Mouse (Mus musculus) ZHBTc4 (cell line): ENCODE data around the gene Rtn1.

Source experiments
- DNase-seq: peaks from one replicate; pipeline ENCODE4 v3.0.0-alpha.2; 2011; ENCODE audit warnings: low read depth, low spot score

Gene Rtn1

DNA sequence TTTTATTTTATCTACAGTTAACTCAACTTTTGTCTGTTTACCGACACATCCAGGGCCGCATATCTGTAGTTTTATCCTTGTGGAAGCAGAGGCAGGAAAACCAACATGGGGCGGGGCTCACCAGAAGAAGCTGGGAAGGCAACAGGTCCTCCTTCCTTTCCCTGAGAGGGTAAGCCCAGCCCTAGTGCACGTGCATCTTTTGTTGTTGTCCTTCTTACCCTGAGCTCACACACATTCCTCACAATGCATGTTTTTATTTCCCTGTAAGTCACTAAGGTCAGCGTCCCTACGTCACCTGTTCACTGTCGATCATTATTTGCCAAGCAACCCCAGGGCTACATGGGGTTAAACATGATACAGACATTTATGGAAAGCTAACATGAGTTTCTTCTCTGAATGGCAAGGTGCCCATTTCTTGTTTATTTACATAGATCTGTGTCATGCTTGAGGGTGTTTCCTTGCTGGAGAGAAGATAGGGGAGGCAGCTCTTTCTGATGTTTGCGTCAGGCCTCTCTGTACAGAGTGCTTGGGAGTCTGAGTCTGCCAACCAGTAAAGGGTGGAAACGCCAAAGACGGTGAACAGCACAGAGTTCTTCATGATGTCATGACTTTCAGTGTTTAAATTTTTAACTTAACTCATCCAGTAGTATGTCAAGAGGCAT lies 84.5 kb downstream of the Rtn1 start:
- DNase-seq: peak; percentile 17

DNA sequence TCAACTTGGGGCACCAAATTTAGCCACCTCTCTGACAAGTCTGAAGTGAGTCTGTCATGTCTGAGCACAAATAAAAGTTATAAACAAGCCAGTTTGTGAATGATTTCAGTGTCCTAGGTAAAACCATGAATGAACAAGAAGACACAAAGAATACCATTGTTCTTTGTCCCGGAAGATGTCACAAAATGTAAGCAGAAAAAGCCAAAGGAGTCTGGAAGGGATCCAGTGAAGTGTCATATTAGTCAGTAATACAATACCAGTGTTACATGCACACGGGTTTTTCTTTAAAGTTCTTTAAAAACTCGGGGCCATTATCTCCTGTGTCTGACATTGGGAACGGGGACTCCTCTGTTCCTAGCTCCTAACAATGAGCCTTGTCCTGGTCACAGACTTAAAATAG lies 85.1 kb downstream of the Rtn1 start:
- no peak for DNase-seq

DNA sequence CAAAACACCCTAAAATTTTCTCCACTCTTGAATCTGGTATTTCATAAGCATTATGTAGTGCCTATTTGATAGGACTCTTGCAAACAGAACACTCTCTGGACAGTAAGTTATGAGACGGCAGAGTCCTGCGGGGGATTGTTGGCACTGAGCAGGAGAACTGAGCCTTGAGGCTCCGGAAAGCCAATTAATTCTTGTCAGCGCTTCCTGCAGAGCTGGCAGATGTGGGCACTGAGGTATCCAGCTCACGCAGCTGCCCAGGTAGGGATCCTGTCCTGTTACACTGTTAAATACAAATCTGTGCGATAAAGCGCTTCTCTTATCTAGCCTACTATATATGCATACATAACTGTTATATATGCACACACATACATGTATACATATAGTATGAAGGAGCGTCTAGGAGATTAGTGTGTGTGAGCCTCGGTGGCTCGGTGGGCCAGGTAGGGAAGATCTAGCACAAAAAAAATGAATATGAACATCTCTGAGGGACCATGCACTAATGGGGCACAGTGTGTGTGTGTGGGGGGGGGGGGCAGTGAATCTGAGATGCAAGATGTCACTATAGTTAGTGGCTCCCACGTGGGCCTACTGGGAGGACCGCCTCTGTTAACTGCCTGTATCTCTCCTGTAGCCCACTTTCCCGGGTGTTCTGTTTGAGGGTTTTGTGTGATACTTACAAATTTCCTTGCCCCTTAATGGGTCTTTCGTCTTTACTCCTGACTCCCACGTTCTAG lies 93.0 kb downstream of the Rtn1 start:
- no peak for DNase-seq

DNA sequence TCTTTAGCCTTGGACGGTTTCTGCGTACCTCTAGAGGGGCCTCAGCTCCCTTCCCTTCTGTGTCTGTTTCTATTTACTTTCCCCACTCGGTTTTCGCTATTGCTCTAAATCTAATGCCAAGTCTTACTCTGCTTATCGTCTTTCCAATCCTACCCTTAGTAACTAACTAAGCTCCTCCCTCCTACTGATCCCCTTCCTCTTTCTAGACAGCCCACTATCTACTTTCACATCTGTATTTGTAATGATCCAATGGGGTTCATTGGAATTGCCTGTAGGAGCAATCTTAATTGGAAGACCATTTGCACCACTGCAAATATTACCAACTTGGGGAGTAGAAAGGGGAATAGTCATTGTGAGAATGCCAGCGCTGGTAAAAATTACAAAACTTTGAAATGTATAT lies 98.0 kb downstream of the Rtn1 start:
- no peak for DNase-seq

DNA sequence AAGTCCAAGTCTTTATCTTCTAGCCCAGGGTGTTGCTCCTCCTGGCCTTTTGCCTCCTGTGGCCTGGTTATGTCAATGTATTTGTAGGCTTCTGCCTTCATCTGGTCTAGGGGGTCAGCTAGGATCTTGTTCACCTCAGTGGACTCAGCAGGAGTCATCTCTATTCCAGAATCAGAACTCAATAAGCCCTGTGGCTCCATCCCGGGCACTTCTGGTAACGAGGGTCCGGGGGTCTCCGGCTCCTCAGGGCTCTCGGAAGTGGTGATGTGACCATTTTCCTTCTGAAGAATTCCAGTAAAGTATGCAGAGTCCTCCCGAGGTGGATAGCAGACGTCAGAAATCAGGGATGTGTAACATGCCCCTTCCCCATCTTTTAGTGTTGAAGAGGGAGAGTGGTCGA lies 100.3 kb downstream of the Rtn1 start:
- DNase-seq: no peak

DNA sequence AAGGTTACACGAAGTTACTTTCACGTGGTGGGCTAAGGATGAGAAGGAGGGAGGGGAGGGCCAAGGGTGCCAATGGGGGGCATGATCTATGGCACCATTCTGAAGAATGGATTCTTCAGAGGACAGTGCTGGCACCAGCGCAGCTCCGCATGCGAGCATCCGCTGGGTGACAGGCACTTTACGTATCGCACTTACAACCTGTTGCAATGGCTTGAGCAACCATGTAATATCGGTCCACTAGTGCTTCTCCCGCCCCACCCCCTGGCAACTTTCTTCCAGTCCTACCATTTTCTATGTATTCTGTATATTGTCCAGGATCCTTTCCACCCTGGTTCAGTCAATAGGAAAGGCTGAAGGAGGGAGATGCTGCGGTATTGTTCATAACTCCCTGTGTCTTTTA lies 102.6 kb downstream of the Rtn1 start:
- no peak for DNase-seq

DNA sequence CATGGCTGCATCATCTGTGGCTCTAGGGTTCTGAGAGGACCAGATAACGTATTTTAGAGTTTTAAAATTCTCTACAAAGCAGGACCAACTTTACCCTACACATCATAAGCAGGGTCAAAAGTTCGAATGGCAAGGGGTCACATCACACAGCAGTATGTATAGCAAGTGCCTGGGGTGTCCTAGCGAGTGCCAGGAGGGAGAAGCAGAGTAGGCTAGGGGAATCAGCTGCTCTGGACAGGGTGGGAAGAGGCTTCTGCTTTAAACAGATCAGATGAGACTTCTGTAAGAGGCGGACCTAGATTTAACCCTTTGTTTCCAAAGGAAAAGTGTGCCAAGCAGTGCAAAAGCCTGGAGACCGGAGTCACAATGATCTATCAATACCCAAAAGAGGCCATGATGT lies 103.4 kb downstream of the Rtn1 start:
- no peak for DNase-seq

DNA sequence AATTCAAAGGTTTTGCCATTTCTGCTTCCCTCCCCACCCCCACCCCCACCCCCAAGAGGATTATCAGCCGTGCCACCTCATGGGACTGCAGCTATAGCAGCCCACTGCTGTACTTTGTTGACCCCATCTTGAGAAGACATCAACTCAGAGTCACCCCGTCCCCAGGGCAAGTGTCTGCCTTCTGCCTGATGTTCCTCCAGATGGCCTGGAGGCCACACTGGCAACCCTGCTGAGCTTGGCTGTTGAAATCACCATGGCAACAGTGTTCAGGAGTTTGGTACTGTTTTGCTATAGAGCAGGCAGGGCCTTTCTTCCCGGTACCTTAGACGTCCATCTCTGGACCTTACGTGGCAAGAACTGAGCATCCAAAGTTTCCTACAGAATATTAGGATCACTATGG lies 103.9 kb downstream of the Rtn1 start:
- DNase-seq: no peak

DNA sequence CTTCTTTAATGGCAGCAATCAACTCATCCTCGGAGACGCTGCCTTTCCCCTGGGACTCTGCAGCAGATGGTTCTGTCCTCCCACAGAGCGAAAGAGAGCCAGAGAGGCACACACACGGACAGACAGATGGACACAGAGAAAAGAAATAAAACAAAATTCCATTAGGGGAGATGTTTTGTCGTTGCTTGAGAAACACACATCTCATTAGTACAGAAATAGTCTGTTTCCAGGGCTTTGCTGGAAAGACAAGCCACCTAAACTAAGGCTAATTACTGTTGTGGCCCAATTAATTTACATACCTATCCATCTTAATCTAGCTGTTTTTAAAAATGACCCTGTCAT lies 104.5 kb downstream of the Rtn1 start:
- DNase-seq: no peak

DNA sequence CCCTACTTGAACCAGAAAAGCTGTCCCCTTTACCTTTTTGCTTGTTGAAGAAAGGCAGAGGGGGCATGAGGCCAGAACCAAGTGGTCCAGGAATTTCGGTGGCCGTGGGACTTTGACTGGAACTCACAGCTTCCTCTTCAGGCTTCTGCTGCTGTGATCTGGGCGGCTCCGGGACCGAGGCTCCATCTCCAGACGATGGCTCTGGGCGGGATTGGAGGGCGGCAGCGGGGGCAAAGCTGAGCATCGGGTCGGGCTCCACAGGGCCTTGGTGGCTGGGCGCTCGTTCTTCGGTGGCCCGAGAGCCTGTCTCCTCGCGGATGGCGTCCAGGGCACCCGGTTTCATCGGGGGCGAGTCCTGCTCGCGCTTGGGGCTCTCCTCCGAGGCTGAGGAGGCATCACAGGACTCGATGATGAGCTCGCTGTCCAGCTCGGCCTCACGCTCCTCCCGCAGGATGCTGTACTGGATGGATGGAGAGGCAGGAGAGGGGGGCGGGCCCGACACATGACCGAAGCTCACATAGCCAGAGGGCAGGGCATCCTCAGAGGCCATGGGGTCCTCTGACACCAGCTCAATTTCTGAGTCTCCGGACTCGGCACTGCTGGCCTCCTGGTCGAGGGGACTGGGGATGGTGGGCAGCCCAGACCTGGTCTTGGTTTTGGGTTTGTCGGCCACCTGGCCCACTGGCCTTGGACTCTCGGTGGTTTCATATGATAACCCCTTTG lies 105.1 kb downstream of the Rtn1 start:
- peak; percentile 41 for DNase-seq

DNA sequence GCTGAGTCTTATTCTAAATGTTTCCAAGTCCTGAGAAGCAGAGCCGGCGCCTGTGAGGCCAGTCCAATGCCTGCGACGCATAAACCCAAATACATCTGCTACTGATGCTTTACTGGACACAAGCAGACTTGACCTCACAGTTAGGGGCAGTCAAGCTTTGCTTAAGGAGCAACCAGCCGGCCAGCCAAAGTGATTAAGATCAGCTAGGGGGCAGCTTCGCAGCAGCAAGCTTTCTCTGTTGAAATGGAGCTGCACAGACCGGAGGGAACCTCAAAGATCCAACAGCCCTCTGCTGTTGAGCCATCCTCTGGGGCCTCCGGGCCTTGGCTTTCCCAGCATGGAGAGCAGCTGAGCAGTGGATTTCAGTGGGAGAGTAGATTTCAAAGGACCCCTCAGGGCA lies 107.4 kb downstream of the Rtn1 start:
- DNase-seq: no peak

DNA sequence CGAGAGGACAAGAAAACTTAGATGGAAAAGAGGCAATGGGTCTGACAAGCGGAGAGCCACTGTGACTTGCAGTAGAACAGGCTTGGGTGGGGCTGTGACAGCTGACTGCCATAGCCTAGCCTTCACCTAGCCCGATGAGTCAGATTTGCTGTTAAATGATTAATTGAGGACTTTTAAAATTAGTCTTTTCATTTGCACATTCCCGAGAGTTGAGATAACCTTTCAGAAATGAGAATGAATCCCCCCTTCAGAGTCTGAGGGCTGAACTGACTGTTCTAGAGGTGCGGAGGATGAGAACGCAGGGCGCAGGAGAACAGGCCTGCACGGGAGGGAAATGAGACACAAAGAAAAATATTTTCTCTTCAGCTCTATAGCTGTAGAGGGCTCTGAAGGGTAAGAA lies 107.9 kb downstream of the Rtn1 start:
- no peak for DNase-seq

DNA sequence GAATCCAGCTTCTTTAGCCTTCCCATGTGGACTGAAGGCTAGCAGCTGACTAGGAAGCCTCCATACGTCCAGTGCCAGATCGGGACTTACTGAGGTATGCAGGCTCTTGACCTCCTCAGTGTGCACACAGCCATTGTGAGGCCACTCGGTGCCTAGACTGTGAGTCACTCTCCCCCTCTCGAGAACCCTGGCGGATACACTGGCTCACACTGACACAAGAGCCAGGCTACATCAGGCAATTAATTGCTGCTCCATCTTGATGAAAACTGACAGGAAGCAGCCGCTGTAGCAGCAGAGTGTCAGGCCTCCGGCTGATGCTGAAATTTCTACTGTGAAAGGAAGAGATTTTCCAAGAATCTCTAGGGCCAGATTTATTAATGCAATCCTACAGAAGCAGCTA lies 110.6 kb downstream of the Rtn1 start:
- no peak for DNase-seq

DNA sequence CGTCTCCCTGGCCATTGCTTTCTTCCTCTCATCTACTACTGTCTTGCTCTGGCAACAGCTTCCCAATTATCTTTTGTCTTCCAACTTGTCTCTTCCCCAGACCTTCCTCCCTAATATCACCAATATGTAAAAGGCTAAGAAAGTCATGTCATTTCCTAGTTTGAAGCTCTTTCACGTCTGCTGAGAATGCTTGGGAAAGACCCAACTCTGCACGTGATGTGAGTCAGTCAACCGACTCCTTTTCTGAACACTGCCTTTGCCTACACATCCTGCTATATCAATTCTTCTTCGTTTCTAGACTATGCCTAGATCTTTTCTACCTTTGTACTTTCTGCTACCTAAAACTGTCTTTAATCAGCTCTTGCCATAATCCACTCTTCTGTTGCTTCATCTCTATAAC lies 112.3 kb downstream of the Rtn1 start:
- DNase-seq: no peak

DNA sequence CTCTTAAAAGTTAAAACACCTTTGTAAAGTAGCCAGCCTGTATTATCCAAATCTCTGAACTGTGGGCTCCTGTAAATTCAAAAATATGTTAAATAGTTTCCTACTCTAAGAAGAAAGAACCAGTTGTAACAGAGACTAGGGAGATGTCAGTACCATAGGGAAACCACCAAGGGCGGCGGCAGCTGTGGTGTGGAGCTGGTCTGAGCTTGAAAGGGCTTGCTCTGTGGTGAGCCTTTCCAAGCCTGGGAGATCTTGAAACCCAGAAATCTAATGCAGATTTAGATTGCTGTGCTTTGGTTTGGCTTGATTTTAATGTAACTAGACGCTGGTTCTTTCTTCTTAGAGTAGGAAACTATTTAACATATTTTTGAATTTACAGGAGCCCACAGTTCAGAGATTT lies 115.7 kb downstream of the Rtn1 start:
- peak; percentile 59 for DNase-seq

DNA sequence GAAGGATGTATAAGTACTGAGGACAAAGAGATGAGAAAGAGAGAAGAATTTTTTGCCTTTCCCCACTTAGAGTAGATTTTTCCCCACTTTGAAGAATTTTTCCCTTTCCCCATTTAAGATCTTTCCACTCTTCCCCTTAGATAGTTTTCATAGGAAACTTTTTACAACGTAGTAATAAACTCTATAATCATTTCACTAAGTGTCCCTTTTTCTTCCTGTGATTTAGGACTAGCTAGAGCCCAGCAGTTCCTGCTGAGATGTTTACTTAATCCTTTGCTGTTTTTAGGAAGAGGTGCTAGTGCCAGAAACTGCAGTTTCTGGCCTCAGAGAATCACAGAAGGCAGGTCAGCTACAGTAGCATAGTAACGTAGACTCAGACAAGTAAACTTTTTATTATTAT lies 116.3 kb downstream of the Rtn1 start:
- no peak for DNase-seq

DNA sequence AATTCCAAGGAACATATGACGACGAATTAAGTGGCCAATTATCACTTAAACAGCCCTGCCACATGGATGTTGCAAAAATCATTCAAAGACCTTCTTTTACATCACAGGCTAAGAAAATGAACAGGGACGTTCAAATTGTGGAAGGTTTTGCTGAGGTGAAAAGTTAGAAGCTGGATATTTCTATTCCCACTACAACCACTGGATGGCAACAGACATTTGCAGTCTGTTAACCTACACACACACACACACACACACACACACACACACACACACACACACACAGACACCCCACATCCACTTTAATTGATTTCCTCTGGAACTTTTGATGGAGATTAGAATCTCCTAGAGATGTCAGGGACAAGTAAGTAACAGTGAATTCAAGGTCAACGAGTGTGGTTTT lies 117.6 kb downstream of the Rtn1 start:
- DNase-seq: no peak

DNA sequence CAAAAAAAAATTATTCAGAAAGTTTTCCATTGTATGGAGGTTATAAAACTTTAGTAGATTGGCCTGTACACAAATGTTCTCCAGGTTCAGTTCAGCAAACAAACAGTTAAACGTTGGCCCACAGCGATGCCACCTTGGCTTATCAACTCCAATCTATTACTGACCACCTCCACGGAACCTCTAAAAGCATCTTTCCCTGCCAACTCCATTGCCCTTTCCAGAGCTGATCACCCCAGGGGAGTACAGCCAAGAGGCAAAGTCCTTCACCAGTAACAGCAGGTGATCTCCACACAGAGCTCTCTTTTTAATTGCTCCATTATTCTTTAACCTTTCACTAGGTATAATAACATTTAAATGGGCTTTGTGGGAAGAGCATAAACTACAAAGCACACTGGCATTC lies 120.6 kb downstream of the Rtn1 start:
- no peak for DNase-seq

DNA sequence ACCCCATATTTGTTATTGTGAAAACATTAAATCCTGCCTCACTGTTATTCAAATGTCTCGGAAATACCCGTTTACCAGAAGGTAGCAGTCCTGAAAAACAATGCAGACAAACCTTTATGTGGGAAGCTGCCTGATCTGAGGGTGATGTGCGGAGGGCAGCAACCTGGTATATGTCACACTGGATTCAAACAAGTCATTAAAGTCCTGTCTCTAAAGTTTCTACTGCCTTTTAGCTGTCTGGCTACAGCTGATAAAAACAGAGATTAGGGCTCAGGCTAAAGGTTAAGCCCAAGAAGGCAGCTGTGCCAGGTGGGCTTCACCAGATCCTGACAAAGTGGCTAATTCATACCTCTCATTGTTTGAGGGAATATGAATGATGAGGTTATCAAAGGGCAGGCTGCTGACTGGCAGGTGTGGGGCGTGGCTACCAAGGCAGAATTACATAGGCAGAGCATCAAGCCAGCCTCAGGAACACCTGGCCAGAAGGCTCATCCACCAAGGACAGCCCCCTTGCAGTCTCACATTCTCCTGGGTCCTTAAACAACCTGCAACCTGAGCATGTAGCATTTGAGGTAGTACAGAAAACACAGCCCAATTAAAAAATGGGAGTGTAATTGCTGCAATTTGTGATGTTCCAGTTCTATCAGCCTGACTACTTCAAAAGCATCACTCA lies 121.4 kb downstream of the Rtn1 start:
- DNase-seq: no peak

DNA sequence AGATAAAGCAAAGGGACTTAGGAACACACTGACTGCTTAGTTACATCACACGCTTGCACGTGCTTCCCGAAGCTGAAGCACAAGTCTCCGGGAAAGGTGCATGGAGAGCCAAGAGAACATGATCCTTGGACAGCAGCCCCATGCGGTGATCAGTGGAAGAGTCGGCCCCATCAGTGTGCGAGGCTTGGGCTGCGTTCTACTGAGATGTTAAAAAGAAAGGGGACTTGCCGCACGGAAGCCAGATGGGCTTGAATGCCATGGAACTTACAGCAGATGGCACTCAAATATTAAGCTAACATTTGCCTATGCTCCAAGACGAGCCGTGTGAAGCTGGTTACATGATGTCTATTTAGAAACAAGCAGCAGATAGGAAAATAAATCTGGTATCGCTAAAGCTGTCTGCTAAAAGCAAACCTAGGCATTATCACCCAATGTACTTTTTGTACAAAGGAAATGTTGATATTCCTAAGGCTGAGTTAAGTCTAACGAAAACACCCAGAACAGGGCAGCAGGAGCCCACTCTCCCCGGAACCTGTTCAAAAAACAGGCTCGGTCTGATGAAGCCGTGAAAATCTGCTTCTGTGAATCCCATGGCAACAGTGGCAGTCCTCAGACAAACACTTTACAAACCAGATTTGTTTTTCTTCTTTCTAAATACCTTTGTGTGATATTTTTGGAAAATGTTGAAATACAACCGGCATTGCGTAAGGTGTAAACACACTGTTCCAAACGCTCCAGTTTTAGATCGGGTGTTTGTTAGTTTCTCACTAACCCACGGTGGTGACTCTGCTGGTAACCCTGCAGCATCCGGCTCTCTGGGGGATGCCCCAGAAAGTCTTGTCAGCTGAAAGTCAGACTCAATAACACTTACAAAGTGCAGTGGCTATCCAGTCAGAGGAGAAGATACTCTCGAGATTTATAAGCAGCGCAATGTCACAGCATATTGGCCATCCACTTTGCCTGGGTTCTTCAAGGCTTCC lies 123.2 kb downstream of the Rtn1 start:
- no peak for DNase-seq

DNA sequence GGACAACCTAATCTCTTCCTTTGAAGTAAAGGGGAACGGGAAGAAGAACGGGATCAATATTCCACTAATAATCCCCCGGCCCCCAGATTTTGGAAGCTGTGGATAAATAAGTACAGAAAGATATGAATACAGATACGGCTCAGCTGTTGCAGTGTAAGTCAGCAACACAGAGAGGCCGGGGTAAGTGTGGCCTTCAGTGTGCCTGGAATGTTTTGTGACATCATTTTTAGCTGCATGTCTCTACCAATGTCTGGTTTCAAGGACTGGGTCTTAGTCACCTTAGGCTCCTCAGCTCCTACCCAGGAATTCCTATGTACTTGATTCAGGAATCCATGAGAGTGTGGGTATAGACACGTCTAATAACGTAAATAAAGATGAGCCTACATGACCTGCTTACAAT lies 124.3 kb downstream of the Rtn1 start:
- no peak for DNase-seq
